Mouse (Mus musculus) cerebellum, adult 2 months (tissue): ENCODE results near the gene Rabgap1l.

Source experiments
- CTCF ChIP-seq: fragments of 200-500 bp; IDR thresholded peaks from 2 replicates; pipeline ENCODE4 v1.5.1; 2011; ENCODE audit warnings: low read depth, mild to moderate bottlenecking, control low read depth, low read length, moderate library complexity, borderline replicate concordance; ENCODE audit not compliant: insufficient read depth
- POLR2A ChIP-seq: fragments of 200-500 bp; IDR thresholded peaks from 2 replicates; pipeline ENCODE4 v1.6.1; 2011; ENCODE audit warnings: low read length, control low read depth, borderline replicate concordance; ENCODE audit not compliant: insufficient read depth

DNA sequence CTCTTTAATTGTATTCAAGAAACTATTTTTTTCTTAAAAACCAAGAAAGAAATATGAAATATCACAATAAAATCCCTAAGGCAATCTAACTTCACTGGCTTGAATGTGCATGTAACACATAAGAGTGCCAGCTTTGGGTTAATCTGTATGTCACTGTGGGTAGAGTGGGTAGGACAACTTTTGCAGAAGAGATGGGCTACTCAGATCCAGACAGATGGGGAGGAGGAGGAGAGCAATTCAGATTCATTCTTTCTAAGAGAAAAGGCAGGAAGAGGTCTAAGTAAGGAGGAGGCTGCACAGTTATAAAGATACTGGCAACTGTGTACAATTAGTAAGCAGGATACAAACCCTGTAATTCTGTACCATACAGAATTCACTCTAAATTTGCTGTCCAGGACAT, 327.8 kb downstream of the Rabgap1l start:
- no peak for TF ChIP-seq CTCF
- TF ChIP-seq POLR2A = no peak
